Mouse (Mus musculus): ENCODE data around the gene Eif3j1. TPM values are rescaled to one million over a fixed set of nuclear protein-coding genes. Genes with fewer than 3 reads are reported as not detected.
"Not testable (repeated sequence)": the region's sequence is repeated elsewhere in the genome, so short reads cannot be mapped to it uniquely, and the experiment has no call there.

Gene Eif3j1
- 17.8 and 18.1 TPM in 2 replicates for total RNA-seq (2021)
- long read RNA-seq, experiment 1, full-length matches to known transcripts = 93 of 102 reads
- long read RNA-seq, experiment 1, partial matches to known transcripts = 4 of 102 reads
- long read RNA-seq, experiment 1, other reads (novel, unspliced or antisense) = 5 of 102 reads
- long read RNA-seq, experiment 2, full-length matches to known transcripts = 56 of 60 reads
- long read RNA-seq, experiment 2, partial matches to known transcripts = 1 of 60 reads
- long read RNA-seq, experiment 2, other reads (novel, unspliced or antisense) = 3 of 60 reads

- DNase-seq = peak; percentile 95
Measured at GRCm38 (mm10) chr2:122027862-122028755, at the start of gene Eif3j1. Gene Eif3j1 (plus strand): TSS chr2:122028546.

- DNase-seq = no peak
Measured at GRCm38 (mm10) chr2:121995738-121996137, 32.6 kb upstream of the Eif3j1 start.

- no peak for DNase-seq
Measured at GRCm38 (mm10) chr2:122008832-122009231, 19.5 kb upstream of the Eif3j1 start.

- no peak for DNase-seq
Measured at GRCm38 (mm10) chr2:122011441-122011840, 16.9 kb upstream of the Eif3j1 start.

- no peak for DNase-seq
Measured at GRCm38 (mm10) chr2:122018705-122019104, 9.6 kb upstream of the Eif3j1 start.

- DNase-seq = no peak
Measured at GRCm38 (mm10) chr2:122022284-122022683, 6.1 kb upstream of the Eif3j1 start.

GRCm38 (mm10) chr2:122027091-122027490, 1.3 kb upstream of the Eif3j1 start:
- DNase-seq = not testable (repeated sequence)

- peak; percentile 69 for DNase-seq
Measured at GRCm38 (mm10) chr2:122028756-122029700, 682 bp downstream of the Eif3j1 start.

GRCm38 (mm10) chr2:122031970-122032369, 3.6 kb downstream of the Eif3j1 start:
- DNase-seq = no peak

- DNase-seq = no peak
Measured at GRCm38 (mm10) chr2:122036064-122036463, 7.7 kb downstream of the Eif3j1 start.

- DNase-seq = no peak
Measured at GRCm38 (mm10) chr2:122043926-122044325, 15.6 kb downstream of the Eif3j1 start.

- no peak for DNase-seq
Measured at GRCm38 (mm10) chr2:122059365-122060115, 31.2 kb downstream of the Eif3j1 start.

GRCm38 (mm10) chr2:122065200-122065969, 37.0 kb downstream of the Eif3j1 start:
- peak; percentile 44 for DNase-seq

GRCm38 (mm10) chr2:122066241-122066640, 37.9 kb downstream of the Eif3j1 start:
- DNase-seq = no peak

- no peak for DNase-seq
Measured at GRCm38 (mm10) chr2:122069144-122069912, 41.0 kb downstream of the Eif3j1 start.

- peak; percentile 77 for DNase-seq
Measured at GRCm38 (mm10) chr2:122069922-122070321, 41.6 kb downstream of the Eif3j1 start.

- peak; percentile 40 for DNase-seq
Measured at GRCm38 (mm10) chr2:122081728-122082456, 53.5 kb downstream of the Eif3j1 start.

GRCm38 (mm10) chr2:122086446-122086845, 58.1 kb downstream of the Eif3j1 start:
- no peak for DNase-seq

GRCm38 (mm10) chr2:122093844-122094243, 65.5 kb downstream of the Eif3j1 start:
- no peak for DNase-seq

All from adrenal gland, postnatal 14 days (tissue).